Mouse (Mus musculus) G1E (cell line): ENCODE measurements around the gene App.

Experiments
- CTCF ChIP-seq: IDR thresholded peaks from 2 replicates; pipeline ENCODE4 v1.5.1; 2012; ENCODE audit warnings: low read depth, low read length, inconsistent platforms, mixed read lengths
- GATA1 ChIP-seq: IDR thresholded peaks from 2 replicates; pipeline ENCODE4 v1.6.1; 2012; ENCODE audit warnings: borderline replicate concordance, low read length, inconsistent platforms, mixed read lengths
- POLR2AphosphoS5 ChIP-seq: IDR thresholded peaks from 2 replicates; pipeline ENCODE4 v1.6.1; 2012; ENCODE audit warnings: low read depth, low read length, inconsistent platforms; ENCODE audit not compliant: insufficient replicate concordance

DNA sequence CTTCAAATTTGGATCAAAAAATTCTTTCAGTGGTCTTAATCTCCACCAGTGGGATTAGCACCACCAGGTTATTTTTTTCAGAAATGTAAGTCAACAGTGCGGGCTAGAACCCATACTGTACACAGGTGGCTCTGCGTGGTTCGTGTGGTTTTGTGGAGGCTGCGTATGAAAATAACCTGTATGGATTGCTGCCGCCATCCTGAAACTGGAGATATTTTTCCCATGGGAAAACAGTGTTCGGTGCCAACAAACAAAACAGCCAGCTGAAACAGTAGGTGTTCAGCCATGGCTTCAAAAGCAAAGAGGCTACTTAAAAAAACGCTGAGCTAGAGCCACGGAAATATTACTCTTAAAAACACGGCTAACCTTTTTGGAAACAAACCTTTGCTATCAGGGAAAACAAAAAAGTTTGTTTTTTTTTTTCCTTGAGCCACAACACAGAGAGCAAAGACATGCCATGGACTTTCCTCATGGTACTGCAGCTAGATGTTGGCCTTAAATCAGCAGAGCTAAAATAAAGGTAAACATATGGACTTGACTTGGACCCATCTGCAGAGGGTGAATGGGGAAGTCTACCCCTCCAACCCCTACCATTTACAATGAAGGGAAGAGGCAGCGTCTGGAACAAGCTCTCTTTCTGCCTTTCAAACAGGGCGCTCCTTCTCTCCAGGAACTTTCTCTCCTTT lies 45.8 kb downstream of the App start:
- TF ChIP-seq GATA1: no peak
- TF ChIP-seq CTCF: no peak
- no peak for TF ChIP-seq POLR2AphosphoS5
